Comparison of ENCODE assay signal across 24 mouse cellular contexts in the genomic region with DNA sequence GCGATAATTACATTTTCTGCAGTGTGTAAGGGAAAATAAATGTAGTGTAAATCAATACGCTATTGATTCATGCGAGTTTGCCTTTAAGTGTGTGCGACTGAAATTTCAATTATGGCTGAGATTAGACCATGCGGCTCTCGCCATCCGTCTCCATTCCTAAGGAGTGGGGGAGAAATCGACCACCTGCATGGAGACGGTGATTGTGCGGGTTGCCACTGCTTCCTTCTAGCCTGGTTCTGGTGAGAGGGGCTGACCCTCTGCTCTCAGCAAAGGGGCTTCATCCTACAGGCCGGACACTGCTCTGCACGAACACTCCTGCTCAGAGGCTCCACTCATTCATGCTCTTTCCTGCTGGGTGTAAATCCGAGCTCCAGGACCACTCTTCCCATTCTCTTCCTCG. TPM values are rescaled to one million over a fixed set of nuclear protein-coding genes. Genes with fewer than 3 reads are reported as not detected.
A peak's percentile ranks its signal among the peaks of the same experiment; 100 is the strongest.
DNase-seq lines count a peak whose midpoint lies in the region; ATAC-seq and TF ChIP-seq lines count a peak whose summit lies in the region.
"Had no signal": no experiment of that assay in that cellular context is flagged by ENCODE, and none has a peak within 500 bp of the region (broad histone marks: within the 10 kb centered on the region; RNA-seq: fewer than 3 reads in every experiment).

No protein-coding gene starts in this region.

- peak; percentile 58; the same call in 1 of the 2 replicates for ATAC-seq in forebrain, embryonic 12.5 days (ENCODE audit: low FRiP score)
- ATAC-seq in midbrain, embryonic 12.5 days (ENCODE audit: low FRiP score, low read depth), result peak; percentile 69
- ATAC-seq in neural tube, embryonic 13.5 days (ENCODE audit: low read depth), result peak; percentile 38; the same call in 1 of the 2 replicates
- ATAC-seq: forebrain, embryonic 14.5 days; intestine, embryonic 16.5 days had no signal

- H3K36me3 ChIP-seq in forebrain, embryonic 12.5 days (replicated peaks), result no peaks in the 10 kb centered on the region
- H3K36me3 ChIP-seq in forebrain, embryonic 10.5 days (replicated peaks), result no peaks in the 10 kb centered on the region
- no peaks in the 10 kb centered on the region for H3K36me3 ChIP-seq in midbrain, embryonic 12.5 days
- H3K36me3 ChIP-seq in neural tube, embryonic 13.5 days, result no peaks in the 10 kb centered on the region
- H3K36me3 ChIP-seq: heart, embryonic 15.5 days; limb, embryonic 13.5 days; lung, embryonic 15.5 days had no signal

- no peak for TF ChIP-seq POLR2A in brain, embryonic 14.5 days (IDR thresholded peaks at IDR 0.05; ENCODE audit: borderline replicate concordance, extremely low read depth, insufficient read depth, insufficient read length, poor library complexity, severe bottlenecking)

- no peak for DNase-seq in forebrain, embryonic 10.5 days (ENCODE audit: extremely low spot score, low spot score)
- DNase-seq in brain, embryonic 14.5 days (ENCODE audit: low read depth), result peak; percentile 20
- DNase-seq in adrenal gland, postnatal 36 days, result no peak
- DNase-seq in left cerebral cortex, adult 11 months (ENCODE audit: low spot score), result no peak
- DNase-seq: adrenal gland, postnatal 14 days; cerebellum, adult 11-12 months; cerebellum, postnatal 14 days; gastrocnemius, postnatal 10 days; heart, adult 2 months; heart, postnatal 4 days; lung, postnatal 4 days; thymus, adult 2 months had no signal

- H3K27ac ChIP-seq in forebrain, embryonic 12.5 days, result no peak overlapping the region
- H3K27ac ChIP-seq in forebrain, embryonic 10.5 days, result no peak overlapping the region
- H3K27ac ChIP-seq in midbrain, embryonic 12.5 days (replicated peaks), result no peak overlapping the region; the same call in 1 of the 2 replicates
- H3K27ac ChIP-seq in neural tube, embryonic 13.5 days (replicated peaks), result 0 out of 2 replicates have a peak overlapping the region, but pooled peaks have one; percentile 46
- H3K27ac ChIP-seq: heart, adult 2 months; heart, embryonic 15.5 days; limb, embryonic 13.5 days; liver, embryonic 14.5 days; lung, embryonic 15.5 days had no signal

- H3K4me3 ChIP-seq in forebrain, embryonic 12.5 days (replicated peaks), result no peak overlapping the region
- H3K4me3 ChIP-seq in forebrain, embryonic 10.5 days, result no peak overlapping the region
- H3K4me3 ChIP-seq in midbrain, embryonic 12.5 days, result no peak overlapping the region
- H3K4me3 ChIP-seq in neural tube, embryonic 13.5 days, result no peak overlapping the region
- H3K4me3 ChIP-seq: heart, adult 2 months; heart, embryonic 15.5 days; limb, embryonic 13.5 days; lung, embryonic 15.5 days had no signal

- H3K9ac ChIP-seq in forebrain, embryonic 12.5 days, result no peak overlapping the region
- H3K9ac ChIP-seq in midbrain, embryonic 12.5 days (replicated peaks), result no peak overlapping the region
- H3K9ac ChIP-seq in neural tube, embryonic 13.5 days, result no peak overlapping the region
- H3K9ac ChIP-seq: heart, embryonic 15.5 days; limb, embryonic 13.5 days; liver, embryonic 14.5 days; lung, embryonic 15.5 days had no signal

- H3K27me3 ChIP-seq in forebrain, embryonic 12.5 days, result no peaks in the 10 kb centered on the region
- no peaks in the 10 kb centered on the region for H3K27me3 ChIP-seq in forebrain, embryonic 10.5 days (ENCODE audit: poor library complexity, severe bottlenecking)
- no peaks in the 10 kb centered on the region for H3K27me3 ChIP-seq in midbrain, embryonic 12.5 days
- H3K27me3 ChIP-seq in neural tube, embryonic 13.5 days, result no peaks in the 10 kb centered on the region
- H3K27me3 ChIP-seq: heart, embryonic 15.5 days; lung, embryonic 15.5 days had no signal

- H3K9me3 ChIP-seq in forebrain, embryonic 12.5 days, result no peaks in the 10 kb centered on the region
- H3K9me3 ChIP-seq in forebrain, embryonic 10.5 days, result no peaks in the 10 kb centered on the region
- H3K9me3 ChIP-seq in midbrain, embryonic 12.5 days, result no peaks in the 10 kb centered on the region
- H3K9me3 ChIP-seq in neural tube, embryonic 13.5 days, result no peaks in the 10 kb centered on the region
- H3K9me3 ChIP-seq: heart, embryonic 15.5 days; limb, embryonic 13.5 days; lung, embryonic 15.5 days had no signal

- TF ChIP-seq CTCF in brain, embryonic 14.5 days (IDR thresholded peaks at IDR 0.05; ENCODE audit: borderline replicate concordance, extremely low read depth, insufficient read depth, insufficient read length), result no peak

- no peak overlapping the region for H3K4me2 ChIP-seq in forebrain, embryonic 12.5 days
- H3K4me2 ChIP-seq in midbrain, embryonic 12.5 days (replicated peaks), result no peak overlapping the region
- no peak overlapping the region for H3K4me2 ChIP-seq in neural tube, embryonic 13.5 days
- H3K4me2 ChIP-seq: heart, embryonic 15.5 days; limb, embryonic 13.5 days; lung, embryonic 15.5 days had no signal

- peaks cover 4% of the 10 kb centered on the region; the same call in 1 of the 2 replicates for H3K4me1 ChIP-seq in forebrain, embryonic 12.5 days
- no peaks in the 10 kb centered on the region for H3K4me1 ChIP-seq in forebrain, embryonic 10.5 days
- no peaks in the 10 kb centered on the region for H3K4me1 ChIP-seq in midbrain, embryonic 12.5 days
- H3K4me1 ChIP-seq in neural tube, embryonic 13.5 days (replicated peaks), result peaks cover 16% of the 10 kb centered on the region; the same call in 1 of the 2 replicates
- H3K4me1 ChIP-seq: heart, embryonic 15.5 days; lung, embryonic 15.5 days had no signal

- 71% methylated on average over 14 of the region's 14 CpGs for WGBS in forebrain, embryonic 12.5 days
- WGBS in forebrain, embryonic 10.5 days, result 80% methylated on average over 14 of the region's 14 CpGs
- WGBS in midbrain, embryonic 12.5 days, result 63% methylated on average over 14 of the region's 14 CpGs
- 58% methylated on average over 14 of the region's 14 CpGs for WGBS in neural tube, embryonic 13.5 days

RNA-seq across cellular contexts. Expression of a gene that starts 58.0 kb away (rescaled TPM):
- not detected in 2 replicates for polyA plus RNA-seq in forebrain, embryonic 12.5 days (2016; fragmentation: Nextera tagmentation; extraction: Ambion mirVana)
- not detected in 2 replicates for polyA plus RNA-seq in forebrain, embryonic 10.5 days (2016; fragmentation: Nextera tagmentation; extraction: Ambion mirVana)
- polyA plus RNA-seq in brain, embryonic 14.5 days (2012; rRNA removed), result not detected in 2 replicates
- polyA plus RNA-seq in midbrain, embryonic 12.5 days (2016; fragmentation: Nextera tagmentation; extraction: Ambion mirVana), result 0.12 and 0.13 TPM in 2 replicates
- polyA plus RNA-seq in neural tube, embryonic 13.5 days (2015; fragmentation: Nextera tagmentation; extraction: Ambion mirVana), result 0.18 and 0.22 TPM in 2 replicates
- not detected for total RNA-seq in adrenal gland, postnatal 36 days (2021)
- total RNA-seq: adrenal gland, postnatal 14 days; gastrocnemius, postnatal 10 days; heart, adult 2 months; heart, postnatal 4 days; layer of hippocampus, postnatal 10 days; left cerebral cortex, postnatal 10 days; MEL had no signal
- polyA plus RNA-seq: forebrain, embryonic 14.5 days; limb, embryonic 13.5 days; lung, embryonic 15.5 days had no signal
